Mouse (Mus musculus) heart, embryonic 12.5 days (tissue): ENCODE results near the gene Usp9x. TPM values are rescaled to one million over a fixed set of nuclear protein-coding genes. Genes with fewer than 3 reads are reported as not detected.

ENCODE experiments used
- ATAC-seq: fragments of 200-750 bp; cut with Nextera tagmentation; 2 replicates; pipeline ENCODE4 v1.8.0; 2017; ENCODE audit warnings: moderate TSS enrichment, moderate library complexity; ENCODE audit not compliant: insufficient number of reproducible peaks, low FRiP score
- H3K27ac ChIP-seq: fragments of 300-500 bp; sonication (generic); 2 replicates; pipeline ENCODE4 v1.5.1; 2016; ENCODE audit warnings: mild to moderate bottlenecking, moderate library complexity; ENCODE audit not compliant: poor library complexity, severe bottlenecking
- H3K27me3 ChIP-seq: fragments of 300-500 bp; sonication (generic); replicated peaks from 2 replicates; pipeline ENCODE4 v1.6.1; 2016; ENCODE audit warnings: mild to moderate bottlenecking, moderate library complexity
- H3K36me3 ChIP-seq: fragments of 300-500 bp; sonication (generic); 2 replicates; pipeline ENCODE4 v1.6.1; 2016; ENCODE audit warnings: mild to moderate bottlenecking, moderate library complexity
- H3K4me1 ChIP-seq: fragments of 300-500 bp; sonication (generic); replicated peaks from 2 replicates; pipeline ENCODE4 v1.6.1; 2016; ENCODE audit warnings: mild to moderate bottlenecking
- H3K4me2 ChIP-seq: fragments of 300-500 bp; sonication (generic); 2 replicates; pipeline ENCODE4 v1.6.1; 2016; ENCODE audit warnings: mild to moderate bottlenecking, moderate library complexity
- H3K4me3 ChIP-seq: fragments of 300-500 bp; sonication (generic); 2 replicates; pipeline ENCODE4 v1.5.1; 2016; ENCODE audit warnings: mild to moderate bottlenecking
- H3K9ac ChIP-seq: fragments of 300-500 bp; sonication (generic); 2 replicates; pipeline ENCODE4 v1.6.1; 2016; ENCODE audit warnings: mild to moderate bottlenecking, moderate library complexity
- H3K9me3 ChIP-seq: fragments of 300-500 bp; sonication (generic); replicated peaks from 2 replicates; pipeline ENCODE4 v1.6.1; 2016; ENCODE audit warnings: mild to moderate bottlenecking, moderate library complexity
- WGBS: fragments of 180-500 bp; shearing (Covaris S2); methylation state at CpG from one replicate; pipeline ENCODE4 v1.1.7; 2016; 5-methylcytosine and 5-hydroxymethylcytosine counted together
- polyA plus RNA-seq: library from polyadenylated mRNA; unstranded; fragments of >200 nt; fragmentation: Nextera tagmentation; extraction: Ambion mirVana; gene quantifications from 2 replicates; pipeline ENCODE4 v1.2.1, GENCODE M21; 2016

Usp9x gene
- polyA plus RNA-seq, result 50.8 and 53.2 TPM in 2 replicates

- 15% methylated on average over 36 of the region's 36 CpGs for WGBS
- peak within 1 kb of the TSS; percentile 62 for H3K4me2 ChIP-seq
- no peaks in the 10 kb centered on the region for H3K4me1 ChIP-seq
- H3K27ac ChIP-seq, result peak within 1 kb of the TSS; percentile 98
- H3K36me3 ChIP-seq, result no peaks in the 10 kb centered on the region
- peaks cover 10% of the 10 kb centered on the region; the same call in 1 of the 2 replicates for H3K9me3 ChIP-seq
- peak; percentile 93 for ATAC-seq
- peak within 1 kb of the TSS; percentile 93 for H3K4me3 ChIP-seq
- H3K27me3 ChIP-seq, result peaks cover 20% of the 10 kb centered on the region
- peak within 1 kb of the TSS; percentile 97 for H3K9ac ChIP-seq
Measured at GRCm38 (mm10) chrX:13071241-13071775, at the start of gene Usp9x. Gene Usp9x, plus strand, starts transcription at chrX:13071498.

GRCm38 (mm10) chrX:13022547-13023310 is 48.6 kb upstream of the Usp9x start:
- Histone ChIP-seq H3K4me3 (no peak overlapping the region), H3K4me2 (no peak overlapping the region), H3K27ac (no peak overlapping the region), H3K9ac (no peak overlapping the region), H3K9me3 (no peaks in the 10 kb centered on the region), H3K27me3 (0 out of 2 replicates have a peak, but pooled peaks cover 4% of the 10 kb centered on the region), H3K4me1 (no peaks in the 10 kb centered on the region), H3K36me3 (no peaks in the 10 kb centered on the region)
- WGBS, result 68% methylated on average over 5 of the region's 5 CpGs
- ATAC-seq, result no peak

- Histone ChIP-seq H3K4me2 (no peak overlapping the region), H3K27me3 (0 out of 2 replicates have a peak, but pooled peaks cover 4% of the 10 kb centered on the region), H3K36me3 (no peaks in the 10 kb centered on the region), H3K27ac (no peak overlapping the region), H3K4me1 (no peaks in the 10 kb centered on the region), H3K9ac (no peak overlapping the region), H3K4me3 (no peak overlapping the region), H3K9me3 (no peaks in the 10 kb centered on the region)
- 53% methylated on average over 1 of the region's 1 CpGs for WGBS
- ATAC-seq, result no peak
Measured at GRCm38 (mm10) chrX:13024539-13025202, 46.6 kb upstream of the Usp9x start.

- ATAC-seq, result no peak
- Histone ChIP-seq H3K27me3 (0 out of 2 replicates have a peak, but pooled peaks cover 4% of the 10 kb centered on the region), H3K4me2 (no peak overlapping the region), H3K9me3 (no peaks in the 10 kb centered on the region), H3K4me3 (no peak overlapping the region), H3K27ac (no peak overlapping the region), H3K4me1 (no peaks in the 10 kb centered on the region), H3K36me3 (no peaks in the 10 kb centered on the region), H3K9ac (no peak overlapping the region)
- 84% methylated on average over 8 of the region's 8 CpGs for WGBS
Measured at GRCm38 (mm10) chrX:13025286-13025685, 46.0 kb upstream of the Usp9x start.

GRCm38 (mm10) chrX:13028156-13028555 is 43.1 kb upstream of the Usp9x start:
- Histone ChIP-seq H3K4me1 (no peaks in the 10 kb centered on the region), H3K4me3 (no peak overlapping the region), H3K4me2 (no peak overlapping the region), H3K36me3 (no peaks in the 10 kb centered on the region), H3K9ac (no peak overlapping the region), H3K27me3 (0 out of 2 replicates have a peak, but pooled peaks cover 4% of the 10 kb centered on the region), H3K9me3 (no peaks in the 10 kb centered on the region), H3K27ac (no peak overlapping the region)
- WGBS, result 81% methylated on average over 4 of the region's 4 CpGs
- no peak for ATAC-seq

DNA sequence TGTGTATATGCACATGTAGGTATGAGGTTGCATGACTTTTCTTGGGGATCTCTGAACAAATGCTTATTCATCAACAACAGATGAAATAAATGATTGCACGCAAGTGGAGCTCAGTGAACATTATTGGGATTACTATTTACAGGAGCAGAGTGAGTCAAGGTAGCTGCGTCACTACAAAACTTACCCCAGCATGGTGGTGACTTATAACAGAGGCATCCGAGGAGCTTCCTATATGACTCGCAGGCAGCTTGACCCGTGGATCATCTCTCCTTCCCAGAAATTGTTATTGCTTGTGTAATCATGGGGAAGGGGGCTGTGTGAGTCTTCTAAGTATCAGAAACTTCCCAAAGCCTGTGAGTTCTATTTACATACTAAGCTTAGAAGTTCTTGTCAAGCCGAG is 41.3 kb upstream of the Usp9x start:
- Histone ChIP-seq H3K27ac (no peak overlapping the region), H3K9ac (no peak overlapping the region), H3K4me2 (no peak overlapping the region), H3K4me3 (no peak overlapping the region), H3K27me3 (0 out of 2 replicates have a peak, but pooled peaks cover 7% of the 10 kb centered on the region), H3K36me3 (no peaks in the 10 kb centered on the region), H3K9me3 (no peaks in the 10 kb centered on the region), H3K4me1 (no peaks in the 10 kb centered on the region)
- 85% methylated on average over 6 of the region's 6 CpGs for WGBS
- ATAC-seq, result no peak

DNA sequence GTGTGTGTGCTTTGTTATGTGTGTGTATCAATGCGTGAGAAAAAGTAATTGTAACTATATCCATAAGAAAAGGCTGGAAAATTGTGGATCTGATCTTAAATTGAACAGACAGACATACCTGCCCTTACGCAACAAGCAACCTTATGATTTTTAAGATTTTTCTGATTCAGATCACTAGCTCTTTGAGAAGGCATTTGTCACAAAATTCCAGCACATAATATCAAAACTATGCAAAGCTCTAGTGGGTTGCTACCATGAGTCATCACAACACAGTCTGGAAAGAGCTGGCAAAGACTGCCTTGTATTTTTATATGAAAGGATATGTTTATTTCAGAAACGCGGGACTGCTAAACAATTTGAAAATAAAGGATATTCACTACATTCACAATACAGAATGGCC is 34.2 kb upstream of the Usp9x start:
- ATAC-seq, result no peak
- no peak overlapping the region for H3K4me2 ChIP-seq
- H3K27ac ChIP-seq, result no peak overlapping the region
- no peak overlapping the region for H3K4me3 ChIP-seq
- no peaks in the 10 kb centered on the region for H3K9me3 ChIP-seq
- H3K36me3 ChIP-seq, result no peaks in the 10 kb centered on the region
- 88% methylated on average over 4 of the region's 4 CpGs for WGBS
- H3K9ac ChIP-seq, result no peak overlapping the region
- peaks cover 10% of the 10 kb centered on the region; the same call in 1 of the 2 replicates for H3K27me3 ChIP-seq
- no peaks in the 10 kb centered on the region for H3K4me1 ChIP-seq

DNA sequence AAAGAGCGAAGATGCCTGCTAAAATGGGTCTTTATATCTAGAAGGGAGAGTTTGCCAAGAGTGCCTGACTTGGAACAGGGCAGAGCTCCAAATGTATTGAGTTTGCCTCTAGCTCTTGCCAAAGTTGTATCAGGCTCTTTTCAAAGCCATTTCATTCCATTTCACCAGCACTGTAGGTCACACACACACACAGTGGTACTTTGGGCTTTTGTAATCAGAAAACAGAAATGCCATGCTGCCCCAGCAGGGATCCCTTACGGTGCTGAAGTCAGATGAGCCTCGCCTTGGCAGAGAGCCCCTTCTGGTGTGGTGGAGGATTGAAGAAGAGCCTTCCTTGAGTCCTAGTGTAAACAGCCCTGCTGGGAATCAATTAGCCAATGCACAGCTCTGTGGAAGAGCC is 32.1 kb upstream of the Usp9x start:
- WGBS, result 41% methylated on average over 3 of the region's 3 CpGs
- no peak overlapping the region for H3K27ac ChIP-seq
- H3K9me3 ChIP-seq, result no peaks in the 10 kb centered on the region
- peaks cover 7% of the 10 kb centered on the region; the same call in 1 of the 2 replicates for H3K27me3 ChIP-seq
- no peaks in the 10 kb centered on the region for H3K36me3 ChIP-seq
- no peak overlapping the region for H3K4me3 ChIP-seq
- no peak for ATAC-seq
- H3K4me1 ChIP-seq, result no peaks in the 10 kb centered on the region
- no peak overlapping the region for H3K4me2 ChIP-seq
- no peak overlapping the region for H3K9ac ChIP-seq

- H3K4me1 ChIP-seq, result no peaks in the 10 kb centered on the region
- H3K27me3 ChIP-seq, result peaks cover 6% of the 10 kb centered on the region; the same call in 1 of the 2 replicates
- H3K9ac ChIP-seq, result no peak overlapping the region
- ATAC-seq, result no peak
- H3K27ac ChIP-seq, result no peak overlapping the region
- no peaks in the 10 kb centered on the region for H3K9me3 ChIP-seq
- H3K36me3 ChIP-seq, result no peaks in the 10 kb centered on the region
- 21% methylated on average over 1 of the region's 1 CpGs for WGBS
- H3K4me3 ChIP-seq, result no peak overlapping the region
- no peak overlapping the region for H3K4me2 ChIP-seq
Measured at GRCm38 (mm10) chrX:13040391-13040790, 30.9 kb upstream of the Usp9x start.

GRCm38 (mm10) chrX:13041630-13042129 is 29.6 kb upstream of the Usp9x start:
- WGBS, result 8% methylated on average over 35 of the region's 35 CpGs
- H3K4me2 ChIP-seq, result peak overlapping the region; percentile 63
- H3K9me3 ChIP-seq, result no peaks in the 10 kb centered on the region
- H3K27me3 ChIP-seq, result peaks cover 6% of the 10 kb centered on the region; the same call in 1 of the 2 replicates
- H3K36me3 ChIP-seq, result no peaks in the 10 kb centered on the region
- ATAC-seq, result peak; percentile 99
- H3K9ac ChIP-seq, result peak overlapping the region; percentile 65
- no peaks in the 10 kb centered on the region for H3K4me1 ChIP-seq
- H3K4me3 ChIP-seq, result peak overlapping the region; percentile 50
- H3K27ac ChIP-seq, result peak overlapping the region; percentile 95

GRCm38 (mm10) chrX:13043780-13044179 is 27.5 kb upstream of the Usp9x start:
- no peaks in the 10 kb centered on the region for H3K36me3 ChIP-seq
- ATAC-seq, result no peak
- no peaks in the 10 kb centered on the region for H3K9me3 ChIP-seq
- H3K4me2 ChIP-seq, result no peak overlapping the region
- no peak overlapping the region for H3K9ac ChIP-seq
- no peak overlapping the region for H3K4me3 ChIP-seq
- H3K4me1 ChIP-seq, result no peaks in the 10 kb centered on the region
- H3K27me3 ChIP-seq, result peaks cover 6% of the 10 kb centered on the region; the same call in 1 of the 2 replicates
- no peak overlapping the region for H3K27ac ChIP-seq
- 83% methylated on average over 2 of the region's 2 CpGs for WGBS
